Comparison of ENCODE assay signal across 24 mouse cellular contexts in genomic region chr17:69497315-69497714, GRCm38 (mm10). TPM values are rescaled to one million over a fixed set of nuclear protein-coding genes. Genes with fewer than 3 reads are reported as not detected.
DNase-seq lines count a peak whose midpoint lies in the region; ATAC-seq lines count a peak whose summit lies in the region.
"Had no signal": no experiment of that assay in that cellular context is flagged by ENCODE, and none has a peak within 500 bp of the region (broad histone marks: within the 10 kb centered on the region; RNA-seq: fewer than 3 reads in every experiment).

No protein-coding gene starts in this region.

- WGBS in embryonic facial prominence, embryonic 14.5 days, result 79% methylated on average over 4 of the region's 4 CpGs
- WGBS in embryonic facial prominence, embryonic 10.5 days, result 80% methylated on average over 4 of the region's 4 CpGs
- WGBS in heart, embryonic 12.5 days, result 70% methylated on average over 4 of the region's 4 CpGs
- WGBS in forebrain, embryonic 13.5 days, result 61% methylated on average over 4 of the region's 4 CpGs
- 62% methylated on average over 4 of the region's 4 CpGs for WGBS in intestine, embryonic 15.5 days

- no peak overlapping the region for H3K4me3 ChIP-seq in embryonic facial prominence, embryonic 14.5 days (ENCODE audit: low read depth, low read length)
- H3K4me3 ChIP-seq in embryonic facial prominence, embryonic 10.5 days, result no peak overlapping the region
- no peak overlapping the region for H3K4me3 ChIP-seq in heart, embryonic 12.5 days
- no peak overlapping the region for H3K4me3 ChIP-seq in forebrain, embryonic 13.5 days
- no peak overlapping the region for H3K4me3 ChIP-seq in intestine, embryonic 15.5 days (replicated peaks)

- no peak overlapping the region for H3K4me2 ChIP-seq in embryonic facial prominence, embryonic 14.5 days (ENCODE audit: low read depth, low read length)
- H3K4me2 ChIP-seq in heart, embryonic 12.5 days, result no peak overlapping the region
- no peak overlapping the region for H3K4me2 ChIP-seq in forebrain, embryonic 13.5 days
- no peak overlapping the region for H3K4me2 ChIP-seq in intestine, embryonic 15.5 days (replicated peaks)

- H3K27ac ChIP-seq in embryonic facial prominence, embryonic 14.5 days (replicated peaks; ENCODE audit: low read depth, low read length), result no peak overlapping the region
- no peak overlapping the region for H3K27ac ChIP-seq in embryonic facial prominence, embryonic 10.5 days (replicated peaks)
- no peak overlapping the region for H3K27ac ChIP-seq in heart, embryonic 12.5 days (ENCODE audit: poor library complexity, severe bottlenecking)
- no peak overlapping the region for H3K27ac ChIP-seq in forebrain, embryonic 13.5 days
- no peak overlapping the region for H3K27ac ChIP-seq in intestine, embryonic 15.5 days

- no peaks in the 10 kb centered on the region for H3K9me3 ChIP-seq in embryonic facial prominence, embryonic 14.5 days (ENCODE audit: control insufficient read depth, low read length)
- no peaks in the 10 kb centered on the region for H3K9me3 ChIP-seq in embryonic facial prominence, embryonic 10.5 days
- H3K9me3 ChIP-seq in heart, embryonic 12.5 days (replicated peaks), result no peaks in the 10 kb centered on the region
- H3K9me3 ChIP-seq in forebrain, embryonic 13.5 days (replicated peaks), result no peaks in the 10 kb centered on the region
- H3K9me3 ChIP-seq in intestine, embryonic 15.5 days, result no peaks in the 10 kb centered on the region

- no peak overlapping the region for H3K9ac ChIP-seq in embryonic facial prominence, embryonic 14.5 days (ENCODE audit: low read depth, low read length)
- no peak overlapping the region for H3K9ac ChIP-seq in heart, embryonic 12.5 days
- H3K9ac ChIP-seq in forebrain, embryonic 13.5 days, result no peak overlapping the region
- H3K9ac ChIP-seq in intestine, embryonic 15.5 days, result no peak overlapping the region

- no peaks in the 10 kb centered on the region for H3K36me3 ChIP-seq in embryonic facial prominence, embryonic 14.5 days (ENCODE audit: control insufficient read depth, insufficient read depth, low read length)
- H3K36me3 ChIP-seq in embryonic facial prominence, embryonic 10.5 days (replicated peaks), result no peaks in the 10 kb centered on the region
- H3K36me3 ChIP-seq in heart, embryonic 12.5 days, result no peaks in the 10 kb centered on the region
- no peaks in the 10 kb centered on the region for H3K36me3 ChIP-seq in forebrain, embryonic 13.5 days (ENCODE audit: poor library complexity, severe bottlenecking)
- H3K36me3 ChIP-seq in intestine, embryonic 15.5 days, result no peaks in the 10 kb centered on the region
- H3K36me3 ChIP-seq: G1E had no signal

- H3K27me3 ChIP-seq in embryonic facial prominence, embryonic 14.5 days (replicated peaks; ENCODE audit: control insufficient read depth, insufficient read depth, low read length), result no peaks in the 10 kb centered on the region
- H3K27me3 ChIP-seq in embryonic facial prominence, embryonic 10.5 days (replicated peaks; ENCODE audit: low read depth, poor library complexity, severe bottlenecking), result no peaks in the 10 kb centered on the region
- no peaks in the 10 kb centered on the region for H3K27me3 ChIP-seq in heart, embryonic 12.5 days (replicated peaks)
- no peaks in the 10 kb centered on the region for H3K27me3 ChIP-seq in forebrain, embryonic 13.5 days
- H3K27me3 ChIP-seq in intestine, embryonic 15.5 days (replicated peaks), result no peaks in the 10 kb centered on the region
- H3K27me3 ChIP-seq: CH12.LX had no signal

- ATAC-seq in embryonic facial prominence, embryonic 14.5 days (ENCODE audit: low read depth), result peak; percentile 70; the same call in 1 of the 2 replicates
- ATAC-seq in heart, embryonic 12.5 days (ENCODE audit: insufficient number of reproducible peaks, low FRiP score), result no peak
- ATAC-seq in forebrain, embryonic 13.5 days, result no peak
- ATAC-seq in intestine, embryonic 15.5 days, result no peak
- ATAC-seq: activated CD4-positive, CD25-positive, alpha-beta regulatory T cell, adult 4 months; CD4-positive, CD25-positive, alpha-beta regulatory T cell, adult 4 months; Patski had no signal

- H3K4me1 ChIP-seq in embryonic facial prominence, embryonic 14.5 days (ENCODE audit: control insufficient read depth, insufficient read depth, low read length), result no peaks in the 10 kb centered on the region
- peaks cover 5% of the 10 kb centered on the region for H3K4me1 ChIP-seq in embryonic facial prominence, embryonic 10.5 days
- no peaks in the 10 kb centered on the region for H3K4me1 ChIP-seq in heart, embryonic 12.5 days (replicated peaks)
- H3K4me1 ChIP-seq in forebrain, embryonic 13.5 days, result no peaks in the 10 kb centered on the region
- no peaks in the 10 kb centered on the region for H3K4me1 ChIP-seq in intestine, embryonic 15.5 days (replicated peaks)

- peak; percentile 37 for DNase-seq in embryonic facial prominence, embryonic 14.5 days (ENCODE audit: low spot score)
- no peak for DNase-seq in embryonic facial prominence, embryonic 10.5 days (ENCODE audit: low spot score)
- peak; percentile 91 for DNase-seq in Muller cell, postnatal 12 days (ENCODE audit: inconsistent ontology term)
- DNase-seq in retina, embryonic 14.5 days (ENCODE audit: low spot score), result peak; percentile 92
- DNase-seq in retina, postnatal 1 day, result peak; percentile 97
- DNase-seq: adrenal gland, adult 2 months; adrenal gland, adult 8-10 months; adrenal gland, postnatal 10 days; adrenal gland, postnatal 14 days; adrenal gland, postnatal 25 days; adrenal gland, postnatal 36 days; B cell, adult 2 months; cerebellum, adult 11 months; cerebellum, adult 11-12 months; cerebellum, adult 18-20 months had no signal

RNA-seq across cellular contexts. Expression of gene Akain1, which starts 58.2 kb away (rescaled TPM):
- not detected in 2 replicates for polyA plus RNA-seq in embryonic facial prominence, embryonic 14.5 days (2014; fragmentation: Nextera tagmentation; extraction: Ambion mirVana)
- not detected in 2 replicates for polyA plus RNA-seq in embryonic facial prominence, embryonic 10.5 days (2016; fragmentation: Nextera tagmentation; extraction: Ambion mirVana)
- polyA plus RNA-seq in heart, embryonic 12.5 days (2016; fragmentation: Nextera tagmentation; extraction: Ambion mirVana), result not detected in 2 replicates
- polyA plus RNA-seq in forebrain, embryonic 13.5 days (2015; fragmentation: Nextera tagmentation; extraction: Ambion mirVana), result 0.13 and 0.15 TPM in 2 replicates
- polyA plus RNA-seq in intestine, embryonic 15.5 days (2015; fragmentation: Nextera tagmentation; extraction: Ambion mirVana), result 0.09 TPM in 1 of 2 replicates, not detected in the other
- polyA plus RNA-seq: activated CD4-positive, CD25-positive, alpha-beta regulatory T cell, adult 4 months; adrenal gland, adult 2 months; C2C12; CD4-positive, CD25-positive, alpha-beta regulatory T cell, adult 4 months; G1E; Patski had no signal
